Mouse (Mus musculus) embryo, embryonic 10.5 days (tissue): ENCODE results near the gene Svop.

Experiments
- DNase-seq: peaks from one replicate; pipeline ENCODE4 v3.0.0-alpha.2; 2015; ENCODE audit warnings: low spot score

Gene Svop

GRCm38 (mm10) chr5:114045134-114045533 lies 46.2 kb downstream of the Svop start:
- peak; percentile 47 for DNase-seq

GRCm38 (mm10) chr5:114043800-114044199 lies 47.6 kb downstream of the Svop start:
- DNase-seq = no peak

GRCm38 (mm10) chr5:114041327-114041930 lies 49.9 kb downstream of the Svop start:
- DNase-seq = peak; percentile 68

- DNase-seq = no peak
Measured at GRCm38 (mm10) chr5:114040911-114041310, 50.5 kb downstream of the Svop start.

- no peak for DNase-seq
Measured at GRCm38 (mm10) chr5:114040508-114040907, 50.9 kb downstream of the Svop start.

- no peak for DNase-seq
Measured at GRCm38 (mm10) chr5:114035111-114035510, 56.3 kb downstream of the Svop start.

GRCm38 (mm10) chr5:114034393-114034792 lies 57.0 kb downstream of the Svop start:
- no peak for DNase-seq

- DNase-seq = no peak
Measured at GRCm38 (mm10) chr5:114032161-114032763, 59.1 kb downstream of the Svop start.

GRCm38 (mm10) chr5:114030652-114031051 lies 60.7 kb downstream of the Svop start:
- DNase-seq = no peak

GRCm38 (mm10) chr5:114028111-114028510 lies 63.3 kb downstream of the Svop start:
- DNase-seq = no peak

- DNase-seq = no peak
Measured at GRCm38 (mm10) chr5:114027217-114027944, 64.0 kb downstream of the Svop start.

- peak; percentile 23 for DNase-seq
Measured at GRCm38 (mm10) chr5:114024885-114025284, 66.5 kb downstream of the Svop start.

GRCm38 (mm10) chr5:114024390-114024789 lies 67.0 kb downstream of the Svop start:
- DNase-seq = no peak

- DNase-seq = peak; percentile 50
Measured at GRCm38 (mm10) chr5:114015121-114015520, 76.2 kb downstream of the Svop start.

- DNase-seq = no peak
Measured at GRCm38 (mm10) chr5:114009049-114009448, 82.3 kb downstream of the Svop start.

- DNase-seq = no peak
Measured at GRCm38 (mm10) chr5:114007753-114008453, 83.5 kb downstream of the Svop start.

- no peak for DNase-seq
Measured at GRCm38 (mm10) chr5:114006974-114007373, 84.4 kb downstream of the Svop start.

- DNase-seq = no peak
Measured at GRCm38 (mm10) chr5:114005100-114005499, 86.3 kb downstream of the Svop start.

GRCm38 (mm10) chr5:114004573-114004972 lies 86.8 kb downstream of the Svop start:
- no peak for DNase-seq

- DNase-seq = no peak
Measured at GRCm38 (mm10) chr5:114003542-114003941, 87.8 kb downstream of the Svop start, which contains the start of gene Dao. TSS of gene Dao (plus strand) at chr5:114003703.

GRCm38 (mm10) chr5:113999382-113999781 lies 92.0 kb downstream of the Svop start:
- DNase-seq = no peak

GRCm38 (mm10) chr5:113996458-113996857 lies 94.9 kb downstream of the Svop start:
- DNase-seq = no peak
